Mouse (Mus musculus) cerebellum, adult 9-10 months (tissue): Measurements from ENCODE around the gene Atf6b.

Source experiments
- DNase-seq: peaks from one replicate; pipeline ENCODE4 v3.0.0; 2022

The Atf6b gene

DNA sequence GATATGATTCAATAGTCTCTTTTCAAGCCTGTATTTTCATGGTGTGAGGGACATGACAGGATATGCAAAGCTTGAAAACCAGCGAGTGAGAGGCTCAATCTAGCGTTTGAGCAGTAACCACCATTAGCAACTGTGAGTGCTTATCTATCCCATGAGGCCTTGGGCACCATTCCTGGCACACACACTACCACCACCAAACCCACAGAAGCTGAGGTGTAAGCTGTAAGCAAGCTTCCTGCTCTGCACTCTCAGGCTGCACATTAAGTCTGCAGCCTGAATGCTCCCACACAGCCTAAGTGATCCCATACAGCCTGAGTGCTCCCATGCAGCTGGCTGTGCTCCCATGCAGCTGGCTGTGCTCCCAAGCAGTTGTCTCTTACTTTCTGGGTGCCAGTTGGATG, 53.7 kb downstream of the Atf6b start:
- no peak for DNase-seq
